Mouse (Mus musculus) regulatory T cell (primary cell): ENCODE measurements at regions not wholly inside any gene's neighbourhood (a gene's known extent, or its start where the extent isn't known, plus 50 kb on each side); places are given as distances from the start of the nearest gene placed in this dataset.
"Not testable (repeated sequence)": the region's sequence is repeated elsewhere in the genome, so short reads cannot be mapped to it uniquely, and the experiment has no call there.

ENCODE experiments used
- in situ Hi-C: fragments of 300-600 bp; cut with MboI, MseI; formaldehyde crosslinking; loops from one replicate; pipeline ENCODE4 v1.15.1; 2025; ENCODE audit warnings: high pct_unique_total_duplicates

- in situ Hi-C loops: no loop called here
These were observed 1337.9 kb downstream of the Efnb2 start for GRCm38 (mm10) chr8:7323067-7323675.

- in situ Hi-C loops: no loop called here
These were observed 1338.5 kb downstream of the Efnb2 start for GRCm38 (mm10) chr8:7322376-7323066.

DNA sequence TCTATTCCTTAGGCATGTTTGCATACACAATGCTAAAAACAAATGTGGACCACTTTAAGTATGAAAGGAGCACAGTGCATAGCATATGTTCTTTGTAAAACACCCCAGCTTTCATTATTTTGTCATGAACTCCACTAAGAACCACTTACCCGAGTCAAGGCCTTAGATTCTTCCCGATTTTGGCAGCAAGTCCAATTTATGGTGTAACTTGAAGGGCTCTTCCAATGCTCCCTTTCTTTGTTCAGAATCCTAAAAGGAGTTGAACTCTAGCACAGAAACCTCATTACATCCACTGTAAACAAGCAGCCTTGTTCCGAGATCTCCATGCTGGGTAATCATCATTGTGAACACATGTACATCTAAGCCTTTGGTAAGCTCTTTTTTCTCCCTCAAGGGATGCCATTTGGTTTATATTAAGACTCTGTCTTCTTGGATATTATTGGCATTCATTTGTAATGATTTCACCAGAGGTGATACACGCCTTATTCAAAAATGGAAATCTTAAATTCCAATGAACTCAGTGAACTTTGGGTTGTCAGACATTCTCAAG is 1344.2 kb downstream of the Efnb2 start:
- in situ Hi-C loops: no loop called here

DNA sequence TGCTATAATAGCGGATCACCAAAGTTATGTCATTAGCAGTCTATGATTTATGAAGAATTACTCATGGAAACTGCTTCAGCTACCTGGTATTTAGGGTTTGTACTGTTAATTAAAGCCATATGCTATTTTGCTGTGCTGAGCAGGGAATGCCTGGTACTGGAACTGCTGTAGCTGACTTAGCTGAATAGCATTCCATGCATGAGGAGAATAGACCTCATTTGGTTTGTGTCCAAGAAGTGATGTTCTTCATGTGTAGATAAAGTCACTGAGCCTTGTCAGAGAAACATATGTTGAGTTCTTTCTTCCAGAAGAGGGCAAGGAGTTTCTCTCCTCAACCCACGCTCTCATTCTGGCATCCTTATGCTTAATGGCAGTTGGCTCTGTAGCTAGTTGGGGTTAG is 1351.8 kb downstream of the Efnb2 start:
- in situ Hi-C loops: loop anchor here (5.0 kb wide), 1 partner anchor 107 kb away; no protein-coding TSS in a partner anchor

DNA sequence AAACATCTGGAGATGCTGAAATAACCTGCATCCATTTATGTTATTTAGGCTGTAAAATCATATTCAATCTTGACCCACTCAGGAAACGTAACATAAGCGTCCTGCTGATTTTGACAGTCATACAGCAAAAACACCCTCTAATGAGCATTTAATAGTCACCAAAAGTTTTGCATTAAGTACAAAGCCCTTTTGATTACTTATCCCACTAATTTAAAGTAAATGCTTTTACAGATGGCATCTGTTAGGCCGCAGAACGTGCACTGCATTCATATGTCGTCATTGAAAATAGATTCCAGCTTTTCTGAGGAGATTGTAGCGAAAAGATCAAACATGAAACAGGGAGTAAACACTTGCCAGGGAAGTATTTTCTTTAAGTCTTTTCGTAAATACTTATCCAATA is 1371.7 kb downstream of the Efnb2 start:
- in situ Hi-C loops: no loop called here

DNA sequence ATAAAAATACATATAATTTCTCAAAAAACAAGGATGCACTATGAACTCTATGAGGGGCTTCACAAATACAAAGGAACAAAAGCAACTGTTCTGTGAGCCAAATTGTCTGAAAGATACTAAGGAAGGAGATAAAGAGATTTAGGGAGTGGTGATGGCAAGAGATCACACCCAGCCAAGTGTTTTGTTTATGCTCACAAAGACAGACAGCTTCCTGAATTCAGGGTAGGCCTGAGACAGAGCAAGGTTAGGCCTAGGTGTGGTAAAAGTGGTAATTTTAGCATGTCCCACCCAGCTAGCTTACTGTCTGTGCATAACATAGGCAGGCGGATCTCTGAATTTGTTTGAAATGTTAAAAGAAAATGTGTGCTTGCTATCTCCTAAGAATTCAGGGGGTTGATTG is 1374.5 kb downstream of the Efnb2 start:
- in situ Hi-C loops: no loop called here

- in situ Hi-C loops: no loop called here
These were observed 1393.6 kb downstream of the Efnb2 start for GRCm38 (mm10) chr8:7267406-7267805.

DNA sequence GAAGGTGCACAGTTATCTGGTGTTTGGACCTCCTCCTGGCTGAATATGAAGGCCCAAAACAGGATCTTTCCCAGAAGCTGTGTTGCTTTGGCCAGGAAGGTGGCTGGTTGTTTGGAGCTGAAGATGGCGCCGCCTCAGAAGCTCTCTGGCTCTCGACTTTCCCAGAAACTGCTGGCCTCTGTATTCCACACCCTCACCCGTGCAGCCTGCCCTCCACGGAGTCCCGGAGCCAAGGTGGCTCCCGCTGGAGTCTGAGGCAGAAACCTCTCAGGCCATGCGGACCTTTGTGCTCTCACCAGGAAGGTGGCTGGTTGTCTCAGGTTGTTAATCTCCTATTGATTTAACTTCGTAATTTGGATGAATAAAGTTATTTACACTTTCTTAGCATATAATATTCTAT is 1406.7 kb downstream of the Efnb2 start:
- in situ Hi-C loops: not testable (repeated sequence)

GRCm38 (mm10) chr8:7240321-7240720 is 1420.7 kb downstream of the Efnb2 start:
- in situ Hi-C loops: no loop called here

DNA sequence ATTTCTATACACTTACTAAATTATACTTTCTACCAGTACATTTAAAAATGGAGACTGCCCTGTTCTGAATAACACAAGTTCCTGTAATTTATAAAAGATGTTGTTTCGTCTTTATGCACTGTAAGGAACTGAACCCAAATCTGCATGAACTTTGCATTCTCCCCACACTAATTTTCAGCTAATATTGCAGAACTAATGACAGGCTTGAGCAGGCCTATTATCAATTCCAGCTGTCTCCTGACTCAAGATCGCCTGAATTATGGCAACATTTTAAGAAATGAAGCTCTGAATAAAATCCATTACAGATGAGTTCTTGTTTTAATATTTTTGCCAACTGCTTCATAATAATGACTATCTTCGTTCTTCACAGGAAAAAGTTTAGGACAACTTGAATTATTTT is 1427.0 kb downstream of the Efnb2 start:
- in situ Hi-C loops: no loop called here

GRCm38 (mm10) chr8:7219300-7219699 is 1441.7 kb downstream of the Efnb2 start:
- in situ Hi-C loops: no loop called here

DNA sequence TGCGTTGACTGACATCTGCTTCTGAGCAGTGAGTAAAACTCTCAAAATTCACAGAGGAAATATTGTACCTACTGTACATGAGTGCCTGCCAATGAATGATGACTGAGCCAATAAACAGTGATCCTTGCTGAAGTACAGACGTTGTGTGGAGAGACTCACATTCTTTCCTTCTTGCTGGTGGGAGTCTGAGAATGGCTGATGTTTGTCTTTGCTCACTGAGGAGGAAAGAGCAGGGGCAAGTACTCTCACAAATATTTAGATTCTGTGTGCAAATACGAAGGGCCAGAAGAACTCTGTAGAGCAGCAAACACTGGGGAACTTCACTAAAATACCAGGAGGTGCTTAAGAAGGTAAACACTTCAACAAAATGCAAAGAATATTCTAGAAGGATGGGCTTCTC is 1453.9 kb downstream of the Efnb2 start:
- in situ Hi-C loops: no loop called here

- in situ Hi-C loops: no loop called here
These were observed 1454.4 kb downstream of the Efnb2 start for GRCm38 (mm10) chr8:7206596-7206995.

GRCm38 (mm10) chr8:7205086-7205485 is 1456.0 kb downstream of the Efnb2 start:
- in situ Hi-C loops: no loop called here

DNA sequence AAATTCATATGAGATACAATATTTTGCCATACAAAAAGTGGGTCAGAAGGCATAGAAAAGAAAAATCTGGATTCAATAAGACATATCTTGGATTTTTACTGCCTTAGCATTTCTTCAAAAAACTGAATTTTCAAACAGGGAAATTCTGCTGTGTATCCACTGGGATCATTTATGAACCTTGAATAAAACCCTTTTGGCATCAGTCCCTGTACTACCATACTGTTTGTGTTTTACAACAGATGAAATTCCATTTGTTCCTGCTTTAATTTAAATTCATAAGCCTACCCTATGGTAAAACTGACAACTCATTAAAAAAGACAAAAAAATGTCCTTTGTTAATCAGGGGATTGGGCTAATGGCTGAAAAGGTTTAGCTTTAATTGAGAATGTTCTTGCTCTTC is 1470.3 kb downstream of the Efnb2 start:
- in situ Hi-C loops: no loop called here

- in situ Hi-C loops: no loop called here
These were observed 1497.7 kb downstream of the Efnb2 start for GRCm38 (mm10) chr8:7163361-7163760.

DNA sequence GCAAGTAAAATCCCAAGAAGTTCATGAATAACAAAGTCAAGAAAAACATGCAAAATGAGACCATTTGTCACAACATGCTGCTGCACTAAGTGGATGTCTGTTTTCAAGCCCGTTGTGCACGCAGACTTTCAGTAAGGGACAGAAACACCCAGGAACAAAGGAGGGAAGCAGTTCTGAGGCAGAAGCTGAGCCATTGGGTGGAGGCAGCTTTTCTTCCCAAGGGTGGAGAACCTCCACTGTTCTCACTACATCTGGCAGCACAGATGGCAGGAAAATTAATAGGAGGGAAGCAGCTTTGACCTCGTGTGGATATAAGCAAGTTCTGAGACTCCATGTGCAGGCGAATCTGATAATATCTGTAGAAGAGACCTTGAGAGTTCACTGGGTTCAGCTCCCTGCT is 1529.3 kb downstream of the Efnb2 start:
- in situ Hi-C loops: no loop called here

GRCm38 (mm10) chr8:7108849-7109248 is 1552.2 kb downstream of the Efnb2 start:
- in situ Hi-C loops: no loop called here

- in situ Hi-C loops: no loop called here
These were observed 1563.5 kb downstream of the Efnb2 start for GRCm38 (mm10) chr8:7097577-7097976.

GRCm38 (mm10) chr8:7092831-7093230 is 1568.2 kb downstream of the Efnb2 start:
- in situ Hi-C loops: no loop called here

- in situ Hi-C loops: no loop called here
These were observed 1572.9 kb downstream of the Efnb2 start for GRCm38 (mm10) chr8:7088123-7088522.

- in situ Hi-C loops: no loop called here
These were observed 1600.8 kb downstream of the Efnb2 start for GRCm38 (mm10) chr8:7060255-7060656.

GRCm38 (mm10) chr8:7026247-7026844 is 1634.7 kb downstream of the Efnb2 start:
- in situ Hi-C loops: no loop called here
